In genomic region chr12:59011844-59012709, GRCm38 (mm10) we compare ENCODE assay signal across 8 mouse cellular contexts. TPM values are rescaled to one million over a fixed set of nuclear protein-coding genes. Genes with fewer than 3 reads are reported as not detected.
DNase-seq lines count a peak whose midpoint lies in the region; ATAC-seq lines count a peak whose summit lies in the region.

Sec23a (minus strand) TSS chr12:59012017.

- intact Hi-C loops in gastrocnemius, postnatal 14 days (cut with DNase I; ENCODE audit: low total_unique reads) = no loop called here
- intact Hi-C loops in left cerebral cortex, postnatal 10 days (cut with DNase I) = no loop called here

- DNase-seq in adipocyte (ENCODE audit: low spot score) = peak; percentile 98
- DNase-seq in embryo, embryonic 10 days (ENCODE audit: low spot score) = peak; percentile 98
- DNase-seq in gastrocnemius, postnatal 14 days = peak; percentile 98
- peak; percentile 96 to 98 for DNase-seq in left cerebral cortex, postnatal 10 days (ENCODE audit: extremely low spot score in 1 of 2, low spot score in 2 of 2)
- peak; percentile 97 for DNase-seq in right cerebral cortex, postnatal 25 days
- peak; percentile 98 to 99 for DNase-seq in urinary bladder, postnatal 4 days (ENCODE audit: low spot score in 2 of 2)

- ATAC-seq in inflammation-experienced regulatory T-cells, adult 6 months = peak; percentile 81
- peak; percentile 84 for ATAC-seq in megakaryocyte-erythroid progenitor cell, adult 5-6 weeks (replicated peaks; ENCODE audit: low FRiP score, low TSS enrichment, poor library complexity, severe bottlenecking)

RNA-seq across cellular contexts. Expression of gene Sec23a, which starts in this region (rescaled TPM):
- total RNA-seq in gastrocnemius, postnatal 14 days (2021) = 10 to 100 TPM; 42.9 to 43.4 TPM
- 10 to 100 TPM; 30.8 to 34.0 (median 32.3) TPM for polyA plus RNA-seq in inflammation-experienced regulatory T-cells, adult 6 months (2017; shearing (Covaris generic))
- 100 to 1,000 TPM; 149 to 151 TPM for total RNA-seq in left cerebral cortex, postnatal 10 days (2021)
- total RNA-seq in megakaryocyte-erythroid progenitor cell, adult 5-6 weeks (2014; fragmentation: Nextera tagmentation) = 9.8 and 13.1 TPM in 2 replicates
- 25.9 and 28.0 TPM in 2 replicates for total RNA-seq in megakaryocyte-erythroid progenitor cell, adult 5-6 weeks (2017)

Comparison
In these comparisons a context has a peak if more than half of its experiments do, and no peak if none do; other contexts are left out.
1. Peak in every context shown above with its lines: DNase-seq and ATAC-seq.